Mouse (Mus musculus) CH12.LX (cell line): ENCODE results near the gene Hist1h1d. TPM values are rescaled to one million over a fixed set of nuclear protein-coding genes. Genes with fewer than 3 reads are reported as not detected.
"Not testable (repeated sequence)": the region's sequence is repeated elsewhere in the genome, so short reads cannot be mapped to it uniquely, and the experiment has no call there.

Experiments used
- DNase-seq: peaks from one replicate; pipeline ENCODE4 v3.0.0-alpha.2; 2013; ENCODE audit errors: extremely low read depth
- H3K27ac ChIP-seq: 2 replicates; pipeline ENCODE4 v1.5.1; 2012; ENCODE audit warnings: low read depth, mild to moderate bottlenecking, control low read depth, moderate library complexity; ENCODE audit not compliant: insufficient read depth
- H3K27me3 ChIP-seq: replicated peaks from 2 replicates; pipeline ENCODE3; 2012; ENCODE audit warnings: inconsistent platforms
- H3K36me3 ChIP-seq, 2 experiments: replicated peaks in 1 of 2; 2 replicates each; pipeline versions ENCODE3 to v1.6.1; 2012; ENCODE audit warnings: inconsistent platforms in 1 of 2, low read length in 1 of 2, mild to moderate bottlenecking in 1 of 2, mixed read lengths in 1 of 2, moderate library complexity in 1 of 2; ENCODE audit not compliant: control insufficient read depth in 1 of 2, insufficient read depth in 1 of 2
- H3K4me1 ChIP-seq, 2 experiments: 2 replicates each; pipeline ENCODE4 v1.6.1; 2012; ENCODE audit warnings: inconsistent platforms in 1 of 2, moderate library complexity in 1 of 2; ENCODE audit not compliant: insufficient read depth in 2 of 2, control insufficient read depth in 1 of 2
- H3K4me2 ChIP-seq: 2 replicates; pipeline ENCODE4 v1.6.1; 2012; ENCODE audit warnings: low read depth, mild to moderate bottlenecking, control low read depth; ENCODE audit not compliant: poor library complexity, insufficient read depth, severe bottlenecking
- H3K4me3 ChIP-seq, 3 experiments: fragments of 150-350 bp in 1 of 3; sonication (generic) in 1 of 3; replicated peaks in 1 of 3; 2 replicates each; pipeline versions ENCODE3 to v1.5.1; 2011 to 2012; ENCODE audit warnings: low read depth in 2 of 3, low read length in 2 of 3, mild to moderate bottlenecking in 2 of 3, moderate library complexity in 2 of 3, control low read depth in 1 of 3, improper control_type of control experiment in 1 of 3, inconsistent platforms in 1 of 3, mixed read lengths in 1 of 3; ENCODE audit not compliant: poor library complexity in 1 of 3
- H3K79me2 ChIP-seq: replicated peaks from 2 replicates; pipeline ENCODE4 v1.6.1; 2012; ENCODE audit warnings: mild to moderate bottlenecking, moderate library complexity; ENCODE audit not compliant: control insufficient read depth, poor library complexity, insufficient read depth, severe bottlenecking; ENCODE audit errors: extremely low read depth
- H3K9ac ChIP-seq: 2 replicates; pipeline ENCODE4 v1.6.1; 2012; ENCODE audit warnings: low read depth, mild to moderate bottlenecking, control low read depth, moderate library complexity; ENCODE audit not compliant: insufficient read depth
- H3K9me3 ChIP-seq: replicated peaks from 2 replicates; pipeline ENCODE3; 2012; ENCODE audit warnings: low read length, inconsistent platforms, mixed read lengths
- BHLHE40 ChIP-seq: IDR thresholded peaks from 2 replicates; pipeline ENCODE4 v1.6.1; 2011; ENCODE audit warnings: mild to moderate bottlenecking, low read depth, low read length, improper control_type of control experiment
- CHD1 ChIP-seq: IDR thresholded peaks from 2 replicates; pipeline ENCODE4 v1.6.1; 2012; ENCODE audit warnings: low read depth, low read length, improper control_type of control experiment, inconsistent platforms
- CHD2 ChIP-seq: IDR thresholded peaks from 2 replicates; pipeline ENCODE4 v1.6.1; 2011; ENCODE audit warnings: low read length, improper control_type of control experiment
- GABPA ChIP-seq: IDR thresholded peaks from 2 replicates; pipeline ENCODE4 v1.6.1; 2012; ENCODE audit warnings: low read depth, low read length, improper control_type of control experiment, inconsistent platforms; ENCODE audit not compliant: insufficient replicate concordance
- HCFC1 ChIP-seq: IDR thresholded peaks from 2 replicates; pipeline ENCODE4 v1.6.1; 2012; ENCODE audit warnings: low read depth, mild to moderate bottlenecking, inconsistent platforms, low read length, improper control_type of control experiment
- IRF4 ChIP-seq: IDR thresholded peaks from 2 replicates; pipeline ENCODE4 v1.6.1; 2014; ENCODE audit warnings: low read depth, mild to moderate bottlenecking, inconsistent platforms, low read length, improper control_type of control experiment
- JUND ChIP-seq: conservative IDR thresholded peaks from 2 replicates; pipeline ENCODE4 v1.6.1; 2011; ENCODE audit warnings: low read depth, low read length, improper control_type of control experiment
- KAT2A ChIP-seq: IDR thresholded peaks from 2 replicates; pipeline ENCODE4 v1.6.1; 2012; ENCODE audit warnings: low read length, improper control_type of control experiment, inconsistent platforms; ENCODE audit not compliant: insufficient replicate concordance
- MAFK ChIP-seq: IDR thresholded peaks from 2 replicates; pipeline ENCODE4 v1.6.1; 2011; ENCODE audit warnings: low read length, improper control_type of control experiment; ENCODE audit not compliant: insufficient replicate concordance
- MAZ ChIP-seq: IDR thresholded peaks from 2 replicates; pipeline ENCODE4 v1.6.1; 2012; ENCODE audit warnings: low read depth, mild to moderate bottlenecking, inconsistent platforms, low read length, improper control_type of control experiment, moderate library complexity
- MEF2A ChIP-seq: IDR thresholded peaks from 2 replicates; pipeline ENCODE4 v1.6.1; 2014; ENCODE audit warnings: low read depth, mild to moderate bottlenecking, inconsistent platforms, low read length, improper control_type of control experiment, borderline replicate concordance
- MYC ChIP-seq: IDR thresholded peaks from 2 replicates; pipeline ENCODE4 v1.6.1; 2011; ENCODE audit warnings: low read depth, mild to moderate bottlenecking, improper control_type of control experiment, low read length
- NELFE ChIP-seq: IDR thresholded peaks from 2 replicates; pipeline ENCODE4 v1.6.1; 2011; ENCODE audit warnings: low read depth, low read length, improper control_type of control experiment
- NRF1 ChIP-seq: IDR thresholded peaks from 2 replicates; pipeline ENCODE4 v1.6.1; 2014; ENCODE audit warnings: low read depth, mild to moderate bottlenecking, inconsistent platforms, low read length, improper control_type of control experiment, moderate library complexity
- POLR2A ChIP-seq: IDR thresholded peaks from 2 replicates; pipeline ENCODE4 v1.6.1; 2011; ENCODE audit warnings: low read depth, mild to moderate bottlenecking, improper control_type of control experiment, low read length
- POLR2AphosphoS2 ChIP-seq: IDR thresholded peaks from 2 replicates; pipeline ENCODE4 v1.6.1; 2011; ENCODE audit warnings: low read depth, low read length, improper control_type of control experiment
- RCOR1 ChIP-seq: conservative IDR thresholded peaks from 2 replicates; pipeline ENCODE4 v1.6.1; 2012; ENCODE audit warnings: low read depth, mild to moderate bottlenecking, inconsistent platforms, low read length, improper control_type of control experiment
- SIN3A ChIP-seq: IDR thresholded peaks from 2 replicates; pipeline ENCODE4 v1.6.1; 2012; ENCODE audit warnings: low read length, improper control_type of control experiment, inconsistent platforms
- SMC3 ChIP-seq: IDR thresholded peaks from 2 replicates; pipeline ENCODE4 v1.6.1; 2011; ENCODE audit warnings: low read depth, low read length, improper control_type of control experiment
- TBP ChIP-seq: conservative IDR thresholded peaks from 2 replicates; pipeline ENCODE4 v1.6.1; 2011; ENCODE audit warnings: low read depth, low read length, improper control_type of control experiment
- TCF12 ChIP-seq: IDR thresholded peaks from 2 replicates; pipeline ENCODE4 v1.6.1; 2014; ENCODE audit warnings: low read depth, mild to moderate bottlenecking, inconsistent platforms, low read length, improper control_type of control experiment
- UBTF ChIP-seq: IDR thresholded peaks from 2 replicates; pipeline ENCODE4 v1.6.1; 2012; ENCODE audit warnings: low read depth, mild to moderate bottlenecking, inconsistent platforms, low read length, improper control_type of control experiment, moderate library complexity
- USF2 ChIP-seq: conservative IDR thresholded peaks from 2 replicates; pipeline ENCODE4 v1.6.1; 2011; ENCODE audit warnings: low read depth, low read length, improper control_type of control experiment
- ZMIZ1 ChIP-seq: IDR thresholded peaks from 2 replicates; pipeline ENCODE4 v1.6.1; 2012; ENCODE audit warnings: low read depth, mild to moderate bottlenecking, inconsistent platforms, low read length, improper control_type of control experiment
- ZNF384 ChIP-seq: IDR thresholded peaks from 2 replicates; pipeline ENCODE4 v1.6.1; 2012; ENCODE audit warnings: low read depth, low read length, improper control_type of control experiment, inconsistent platforms
- dilution Hi-C: fragments of 300-500 bp; cut with MboI; formaldehyde crosslinking; loops from 2 replicates; pipeline ENCODE4 v1.14.3; 2020; ENCODE audit warnings: low sequenced_read_pairs; ENCODE audit not compliant: extremely low pct_unique_long_range_greater_than_20kb, extremely low pct_ligation_motif_present
- in situ Hi-C: fragments of 300-500 bp; cut with MboI; formaldehyde crosslinking; loops from 3 replicates; pipeline ENCODE4 v1.14.3; 2019; ENCODE audit warnings: low sequenced_read_pairs, low pct_ligation_motif_present, low pct_unique_long_range_greater_than_20kb, mixed read lengths
- polyA plus RNA-seq: library from polyadenylated mRNA; unstranded; fragments of >175 nt; gene quantifications from 2 replicates; pipeline ENCODE4 v1.2.1, GENCODE M21; 2012; ENCODE audit warnings: low read depth; ENCODE audit not compliant: insufficient read length
- total RNA-seq, 2 experiments: library from RNA; depleted of rRNA; stranded (reverse); fragments of 300-350 nt in 1 of 2; fragments of >200 nt in 1 of 2; gene quantifications; 2 replicates each; pipeline ENCODE4 v1.2.3; 2012 to 2014

The Hist1h1d gene
- total and polyA plus RNA-seq, 3 experiments = 0.14 to 112 (median 2.3) TPM

GRCm38 (mm10) chr13:23544787-23545120 is 8.3 kb upstream of the Hist1h1d start:
- H3K9me3 ChIP-seq, dilution Hi-C loops, H3K27me3 ChIP-seq, DNase-seq, H3K79me2 ChIP-seq, H3K36me3 ChIP-seq, in situ Hi-C loops: not testable (repeated sequence)
- Histone ChIP-seq H3K9ac (peak overlapping the region; percentile 69; the same call in 1 of the 2 replicates), H3K4me3 (peak overlapping the region in 2 of 3 experiments; percentile 39 to 64), H3K4me2 (peak overlapping the region; percentile 67), H3K4me1 (peaks cover 0 to 13% of the 10 kb centered on the region in 2 experiments; a peak in 2 of 4 replicates), H3K27ac (peak overlapping the region; percentile 90)
- TF ChIP-seq IRF4 = 0 out of 2 replicates have a peak, but pooled peaks have one; percentile 3
- TF ChIP-seq POLR2AphosphoS2 = peak; percentile 11; the same call in 1 of the 2 replicates
- TF ChIP-seq UBTF = 0 out of 2 replicates have a peak, but pooled peaks have one; percentile 22
- peak; percentile 72; the same call in 1 of the 2 replicates for TF ChIP-seq POLR2A

- no peak overlapping the region for H3K9ac ChIP-seq
- H3K4me2 ChIP-seq = no peak overlapping the region
- dilution Hi-C loops = no loop called here
Measured at GRCm38 (mm10) chr13:23546694-23547093, 6.4 kb upstream of the Hist1h1d start.

GRCm38 (mm10) chr13:23550761-23551145 is 2.3 kb upstream of the Hist1h1d start:
- Histone ChIP-seq H3K4me1 (peaks cover 4 to 21% of the 10 kb centered on the region in 2 experiments; a peak in 3 of 4 replicates), H3K36me3 (no peaks in the 10 kb centered on the region), H3K4me2 (peak overlapping the region; percentile 84), H3K4me3 (peak overlapping the region; percentile 29 to 55 (median 30)), H3K27ac (peak overlapping the region; percentile 98), H3K9ac (peak overlapping the region; percentile 91), H3K9me3 (no peaks in the 10 kb centered on the region), H3K79me2 (no peaks in the 10 kb centered on the region), H3K27me3 (no peaks in the 10 kb centered on the region)
- DNase-seq = peak; percentile 67
- in situ Hi-C loops (loop anchor here (25.0 kb wide), 1 partner anchor 1813 kb away; the partner anchor contains the start of gene Hist1h4j), dilution Hi-C loops (no loop called here)
- no peak; the same call in 1 of the 2 replicates for TF ChIP-seq ZMIZ1
- peak; percentile 19; the same call in 1 of the 2 replicates for TF ChIP-seq MYC
- TF ChIP-seq TBP = peak; percentile 62; the same call in 1 of the 2 replicates
- no peak for TF ChIP-seq KAT2A
- peak; percentile 80; the same call in 1 of the 2 replicates for TF ChIP-seq POLR2A
- peak; percentile 100 for TF ChIP-seq POLR2AphosphoS2
- peak; percentile 49 for TF ChIP-seq CHD2
- peak; percentile 83; the same call in 1 of the 2 replicates for TF ChIP-seq RCOR1
- peak; percentile 26; the same call in 1 of the 2 replicates for TF ChIP-seq SMC3
- peak; percentile 38; the same call in 1 of the 2 replicates for TF ChIP-seq HCFC1
- peak; percentile 90; the same call in 1 of the 2 replicates for TF ChIP-seq CHD1
- TF ChIP-seq MAFK = no peak

More at GRCm38 (mm10) chr13:23546694-23547093, 6.4 kb upstream of the Hist1h1d start:
- no peaks in the 10 kb centered on the region for H3K79me2 ChIP-seq
- TF ChIP-seq MAZ (no peak), TCF12 (no peak), USF2 (no peak), JUND (no peak), UBTF (no peak), SIN3A (no peak), CHD1 (no peak), KAT2A (no peak), RCOR1 (no peak), IRF4 (no peak), NELFE (no peak), ZMIZ1 (no peak), MEF2A (no peak), BHLHE40 (no peak), MYC (no peak), NRF1 (no peak), ZNF384 (no peak), MAFK (no peak), GABPA (no peak)
- DNase-seq = no peak
- H3K27ac ChIP-seq = no peak overlapping the region
- peaks cover 0 to 6% of the 10 kb centered on the region in 2 experiments; a peak in 1 of 4 replicates for H3K4me1 ChIP-seq
- in situ Hi-C loops = no loop called here
- H3K27me3 ChIP-seq = no peaks in the 10 kb centered on the region
- no peaks in the 10 kb centered on the region for H3K9me3 ChIP-seq
- no peaks in the 10 kb centered on the region for H3K36me3 ChIP-seq
- H3K4me3 ChIP-seq = no peak overlapping the region
